Mouse (Mus musculus) cerebellum, postnatal 14 days (tissue): ENCODE measurements around the gene Usp47.
A peak's percentile ranks its signal among the peaks of the same experiment; 100 is the strongest.

Experiments
- DNase-seq, 2 experiments: peaks; one replicate each; pipeline ENCODE4 v3.0.0; 2021; ENCODE audit warnings: mixed read lengths in 2 of 2

Gene Usp47

GRCm38 (mm10) chr7:112125625-112126260 lies 102.4 kb downstream of the Usp47 start:
- peak in 1 of 2 experiments; percentile 38 for DNase-seq

GRCm38 (mm10) chr7:112127085-112127637 lies 103.9 kb downstream of the Usp47 start:
- no peak for DNase-seq

- DNase-seq = peak; percentile 61 to 67
These were observed 104.7 kb downstream of the Usp47 start for GRCm38 (mm10) chr7:112127954-112128353.

- DNase-seq = peak; percentile 67 to 71
These were observed 105.5 kb downstream of the Usp47 start for GRCm38 (mm10) chr7:112128810-112129209.

- peak; percentile 70 to 74 for DNase-seq
These were observed 106.5 kb downstream of the Usp47 start for GRCm38 (mm10) chr7:112129851-112130250.

- no peak for DNase-seq
These were observed 107.4 kb downstream of the Usp47 start for GRCm38 (mm10) chr7:112130660-112131059.

GRCm38 (mm10) chr7:112132005-112132404 lies 108.7 kb downstream of the Usp47 start:
- peak in 1 of 2 experiments; percentile 20 for DNase-seq

- DNase-seq = peak; percentile 29 to 38
These were observed 110.0 kb downstream of the Usp47 start for GRCm38 (mm10) chr7:112133277-112133676.

GRCm38 (mm10) chr7:112135161-112135560 lies 111.9 kb downstream of the Usp47 start:
- no peak for DNase-seq

GRCm38 (mm10) chr7:112136537-112136936 lies 113.2 kb downstream of the Usp47 start:
- no peak for DNase-seq

GRCm38 (mm10) chr7:112138168-112138508 lies 114.8 kb downstream of the Usp47 start:
- no peak for DNase-seq

- no peak for DNase-seq
These were observed 115.5 kb downstream of the Usp47 start for GRCm38 (mm10) chr7:112138509-112139405.

GRCm38 (mm10) chr7:112140725-112141124 lies 117.4 kb downstream of the Usp47 start:
- DNase-seq = no peak

GRCm38 (mm10) chr7:112142616-112143015 lies 119.3 kb downstream of the Usp47 start:
- no peak for DNase-seq

GRCm38 (mm10) chr7:112143090-112143500 lies 119.8 kb downstream of the Usp47 start:
- DNase-seq = no peak

GRCm38 (mm10) chr7:112143978-112144377 lies 120.7 kb downstream of the Usp47 start:
- DNase-seq = no peak

- DNase-seq = no peak
These were observed 121.4 kb downstream of the Usp47 start for GRCm38 (mm10) chr7:112144646-112145179.

- peak in 1 of 2 experiments; percentile 21 for DNase-seq
These were observed 124.7 kb downstream of the Usp47 start for GRCm38 (mm10) chr7:112147979-112148378.

- DNase-seq = no peak
These were observed 125.8 kb downstream of the Usp47 start for GRCm38 (mm10) chr7:112149113-112149512.

GRCm38 (mm10) chr7:112154445-112154844 lies 131.1 kb downstream of the Usp47 start:
- no peak for DNase-seq

- DNase-seq = no peak
These were observed 131.9 kb downstream of the Usp47 start for GRCm38 (mm10) chr7:112155194-112155593.

- DNase-seq = no peak
These were observed 134.4 kb downstream of the Usp47 start for GRCm38 (mm10) chr7:112157584-112158315.

GRCm38 (mm10) chr7:112158316-112158741 lies 135.0 kb downstream of the Usp47 start:
- DNase-seq = peak in 1 of 2 experiments; percentile 15
